In the genomic region with DNA sequence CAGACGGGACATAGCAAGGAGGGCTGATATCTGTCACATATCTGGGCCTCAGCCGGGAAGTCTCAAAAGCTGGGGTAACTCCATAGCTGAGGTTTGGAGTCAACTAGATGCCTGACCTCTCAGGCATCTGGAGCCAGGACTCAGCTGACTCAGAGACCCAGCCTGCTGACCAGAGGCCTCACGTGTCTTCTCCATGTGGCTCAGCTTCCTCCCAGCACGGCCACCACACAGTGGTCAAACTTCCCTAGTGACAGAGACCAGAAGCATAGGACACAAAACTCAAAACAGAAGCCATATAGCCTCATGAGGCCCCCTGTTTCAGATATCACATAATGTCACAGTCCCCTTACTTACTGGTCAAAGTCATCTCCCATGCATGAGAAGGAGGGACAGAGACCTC, we compare ENCODE assay signal across 9 mouse cellular contexts.
A peak's percentile ranks its signal among the peaks of the same experiment; 100 is the strongest.
DNase-seq lines count a peak whose midpoint lies in the region; TF ChIP-seq lines count a peak whose summit lies in the region.
"Had no signal": no experiment of that assay in that cellular context is flagged by ENCODE, and none has a peak within 500 bp of the region (broad histone marks: within the 10 kb centered on the region; RNA-seq: fewer than 3 reads in every experiment).

No protein-coding gene starts in this region.

- no peak for TF ChIP-seq CTCF in left cerebral cortex, adult 2 months (IDR thresholded peaks at IDR 0.05)
- TF ChIP-seq CTCF in embryonic fibroblast, embryonic 13.5 days (IDR thresholded peaks at IDR 0.05; ENCODE audit: borderline replicate concordance, insufficient read depth, low read length) = no peak

- H3K27ac ChIP-seq in left cerebral cortex, adult 2 months = peak overlapping the region; percentile 16; the same call in 1 of the 2 replicates
- peak overlapping the region; percentile 87; the same call in 1 of the 2 replicates for H3K27ac ChIP-seq in embryonic fibroblast, embryonic 13.5 days (ENCODE audit: insufficient read depth, low read length)
- H3K27ac ChIP-seq: liver, embryonic 14.5 days had no signal

- H3K4me1 ChIP-seq in embryonic fibroblast, embryonic 13.5 days (ENCODE audit: control insufficient read depth, insufficient read depth, low read length) = peaks cover 14% of the 10 kb centered on the region

- peak; percentile 53 to 65 for DNase-seq in adrenal gland, postnatal 36 days
- no peak for DNase-seq in adrenal gland, postnatal 25 days
- no peak for DNase-seq in left cerebral cortex, adult 2 months (ENCODE audit: extremely low spot score in 1 of 2, low spot score in 2 of 2)
- no peak for DNase-seq in left cerebral cortex, postnatal 14 days (ENCODE audit: low spot score in 2 of 2)
- peak; percentile 75 to 82 for DNase-seq in kidney, postnatal 36 days
- DNase-seq in embryo, embryonic 10 days (ENCODE audit: low spot score) = no peak
- no peak for DNase-seq in spleen, postnatal 14 days (ENCODE audit: low spot score in 2 of 2)

- intact Hi-C loops in left cerebral cortex, adult 2 months (cut with DNase I) = no loop called here
- intact Hi-C loops in left cerebral cortex, postnatal 14 days (cut with DNase I) = no loop called here

- H3K4me3 ChIP-seq in left cerebral cortex, adult 2 months = no peak overlapping the region
- H3K4me3 ChIP-seq in embryonic fibroblast, embryonic 13.5 days (ENCODE audit: insufficient read depth, low read length) = no peak overlapping the region

- no peak for TF ChIP-seq POLR2A in embryonic fibroblast, embryonic 13.5 days (IDR thresholded peaks at IDR 0.05; ENCODE audit: low read depth, low read length)

Comparison
In these comparisons a context has a peak if more than half of its experiments do, and no peak if none do; other contexts are left out.
1. DNase-seq: peak in adrenal gland, postnatal 36 days (2 of 2) and kidney, postnatal 36 days (2 of 2); none in adrenal gland, postnatal 25 days (single experiment), left cerebral cortex, adult 2 months (0 of 2), left cerebral cortex, postnatal 14 days (0 of 2), embryo, embryonic 10 days (single experiment) and spleen, postnatal 14 days (0 of 2).